Mouse (Mus musculus) gastrocnemius, postnatal 36 days (tissue): ENCODE measurements around the gene Samd5. TPM values are rescaled to one million over a fixed set of nuclear protein-coding genes. Genes with fewer than 3 reads are reported as not detected.

Source experiments
- DNase-seq, 2 experiments: peaks; one replicate each; pipeline ENCODE4 v3.0.0; 2022
- intact Hi-C: fragments of 180-260 bp; cut with DNase I; formaldehyde crosslinking; loops from one replicate; pipeline ENCODE4 v1.15.1; 2025
- total RNA-seq, 2 experiments: library from RNA; stranded (reverse); gene quantifications; 2 replicates each; pipeline ENCODE4 v1.2.3; 2021

Samd5 gene
- total RNA-seq, 2 experiments from 2014 or later = 1.6 to 1.7 TPM

DNA sequence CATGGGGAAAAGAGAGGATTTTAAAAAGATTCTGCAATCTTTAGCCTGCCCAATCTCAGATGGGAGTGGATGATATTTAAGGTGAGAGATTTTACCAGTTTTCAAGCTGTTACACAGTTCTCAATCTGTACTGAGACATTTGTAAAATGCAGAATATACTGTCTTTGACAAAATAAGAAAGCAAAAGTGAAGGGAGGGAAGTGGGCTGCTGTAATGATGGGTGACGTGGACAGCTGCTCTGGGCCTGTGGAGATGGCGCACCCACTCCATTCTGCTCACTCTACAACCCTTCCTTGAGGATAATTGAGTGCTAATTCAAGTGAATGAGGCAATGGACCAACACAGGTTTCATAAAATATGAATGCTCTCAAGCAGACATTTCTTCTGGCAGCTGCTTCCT lies 84.4 kb downstream of the Samd5 start:
- DNase-seq = no peak
- intact Hi-C loops = no loop called here

GRCm38 (mm10) chr10:9586328-9586727 lies 88.7 kb downstream of the Samd5 start:
- intact Hi-C loops = no loop called here
- DNase-seq = no peak

DNA sequence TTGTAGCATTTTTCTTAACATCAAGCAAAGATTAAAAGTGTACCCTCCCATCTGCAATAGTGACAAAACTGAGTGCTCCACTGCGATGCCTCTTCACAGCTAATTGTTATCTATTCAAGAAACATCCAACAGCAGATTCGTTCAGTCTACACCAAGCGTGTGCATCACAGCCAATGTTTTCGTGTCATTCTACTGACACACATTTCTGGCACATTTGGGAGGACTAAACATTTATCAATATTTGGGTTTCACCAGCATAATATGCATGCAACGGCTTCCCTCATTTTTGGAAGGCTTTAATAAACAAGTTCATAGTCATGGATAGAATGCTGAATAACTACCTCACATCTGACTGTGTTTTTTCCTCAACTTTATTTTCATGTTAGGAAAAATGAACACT lies 95.6 kb downstream of the Samd5 start:
- DNase-seq = no peak
- intact Hi-C loops = loop anchor here (10.0 kb wide), 1 partner anchor 175 kb away; no protein-coding TSS in a partner anchor

- peak; percentile 45 to 53 for DNase-seq
- intact Hi-C loops = loop anchor here (10.0 kb wide), 1 partner anchor 179 kb away; no protein-coding TSS in a partner anchor
Measured at GRCm38 (mm10) chr10:9575605-9576004, 99.4 kb downstream of the Samd5 start.

GRCm38 (mm10) chr10:9574135-9574534 lies 100.9 kb downstream of the Samd5 start:
- no peak for DNase-seq
- intact Hi-C loops = loop anchor here (1.0 to 10.0 kb wide), 2 partner anchors 103 to 181 kb away; no protein-coding TSS in a partner anchor

Other genes starting within 250 kb of the Samd5 start
- gene Stxbp5, start 225.9 kb upstream of the Samd5 start, total RNA-seq = 1 to 10 TPM; 7.9 to 8.5 TPM